Mouse (Mus musculus): ENCODE results near the gene Gm20388. TPM values are rescaled to one million over a fixed set of nuclear protein-coding genes. Genes with fewer than 3 reads are reported as not detected.

Gene Gm20388
- total and polyA plus RNA-seq, 2 experiments from 2014 or later = 51.3 TPM; not detected in 1

- Histone ChIP-seq H3K4me2 (ENCODE audit: low read depth) (no peak overlapping the region), H3K27me3 (ENCODE audit: insufficient read depth, low read length) (no peaks in the 10 kb centered on the region), H3K9me3 (ENCODE audit: low read length) (no peaks in the 10 kb centered on the region), H3K9ac (no peak overlapping the region), H3K27ac (ENCODE audit: low read depth, low read length) (no peak overlapping the region), H3K4me1 (ENCODE audit: insufficient read depth) (peaks cover 15% of the 10 kb centered on the region; the same call in 1 of the 2 replicates), H3K4me3 (ENCODE audit: low read depth, low read length) (no peak overlapping the region), H3K36me3 (ENCODE audit: insufficient read depth) (no peaks in the 10 kb centered on the region)
- no peak for DNase-seq
- TF ChIP-seq CTCF (IDR thresholded peaks at IDR 0.05; ENCODE audit: low read depth) = no peak
- no peak for ATAC-seq
- WGBS = 49% methylated on average over 5 of the region's 5 CpGs
Measured at GRCm38 (mm10) chr8:124180681-124181445, 4270.2 kb downstream of the Gm20388 start.

DNA sequence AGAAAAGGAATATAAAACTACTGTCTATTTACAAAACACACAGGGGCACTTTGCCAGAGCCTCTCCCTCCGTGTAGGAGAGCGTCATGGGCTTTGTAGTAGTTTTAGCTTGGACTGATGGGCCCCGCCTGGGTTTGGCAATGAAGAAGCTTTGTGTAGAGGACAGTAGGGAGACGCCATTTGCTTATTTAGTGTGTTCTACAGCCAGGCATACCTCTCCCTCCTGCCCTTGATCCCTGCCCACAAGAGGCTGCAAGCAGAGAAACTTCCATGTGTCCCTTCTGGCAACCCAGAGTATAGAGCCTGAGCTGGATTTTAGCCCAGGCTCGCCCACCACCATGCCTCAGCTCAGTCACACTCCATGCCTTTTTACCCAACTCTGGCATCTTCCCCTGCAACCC, 4271.1 kb downstream of the Gm20388 start:
- no peak for TF ChIP-seq CTCF (IDR thresholded peaks at IDR 0.05; ENCODE audit: low read depth)
- no peaks in the 10 kb centered on the region for H3K27me3 ChIP-seq (ENCODE audit: insufficient read depth, low read length)
- no peak overlapping the region for H3K9ac ChIP-seq
- no peaks in the 10 kb centered on the region for H3K9me3 ChIP-seq (ENCODE audit: low read length)
- H3K27ac ChIP-seq (ENCODE audit: low read depth, low read length) = no peak overlapping the region
- H3K4me2 ChIP-seq (ENCODE audit: low read depth) = no peak overlapping the region
- peaks cover 6% of the 10 kb centered on the region; the same call in 1 of the 2 replicates for H3K4me1 ChIP-seq (ENCODE audit: insufficient read depth)
- DNase-seq (no peak), ATAC-seq (no peak)
- 72% methylated on average over 5 of the region's 5 CpGs for WGBS
- no peak overlapping the region for H3K4me3 ChIP-seq (ENCODE audit: low read depth, low read length)
- H3K36me3 ChIP-seq (ENCODE audit: insufficient read depth) = no peaks in the 10 kb centered on the region

DNA sequence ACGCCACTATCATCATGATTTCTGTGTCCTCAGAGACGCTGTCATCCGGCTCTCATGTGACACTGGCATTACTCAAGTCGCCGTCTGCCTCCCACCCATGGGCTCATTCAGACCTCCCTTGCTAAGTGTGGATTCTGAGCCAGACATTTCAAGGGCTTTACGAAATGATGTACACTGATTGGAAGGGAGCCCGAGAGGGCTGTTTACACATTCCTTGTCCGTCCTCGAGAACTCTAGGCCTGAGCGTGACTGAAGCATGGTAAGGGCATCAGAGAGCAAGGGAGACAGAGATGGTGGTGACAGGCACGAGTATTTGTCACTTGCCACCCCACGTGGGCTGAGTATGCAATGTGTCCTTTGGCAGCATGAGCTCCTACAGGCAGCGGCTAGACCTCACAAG, 4271.6 kb downstream of the Gm20388 start:
- 39% methylated on average over 13 of the region's 13 CpGs for WGBS
- H3K4me1 ChIP-seq (ENCODE audit: insufficient read depth) = peaks cover 6% of the 10 kb centered on the region; the same call in 1 of the 2 replicates
- no peaks in the 10 kb centered on the region for H3K27me3 ChIP-seq (ENCODE audit: insufficient read depth, low read length)
- no peak overlapping the region; the same call in 1 of the 2 replicates for H3K27ac ChIP-seq (ENCODE audit: low read depth, low read length)
- no peak overlapping the region for H3K4me3 ChIP-seq (ENCODE audit: low read depth, low read length)
- H3K36me3 ChIP-seq (ENCODE audit: insufficient read depth) = no peaks in the 10 kb centered on the region
- no peaks in the 10 kb centered on the region for H3K9me3 ChIP-seq (ENCODE audit: low read length)
- no peak overlapping the region for H3K9ac ChIP-seq
- no peak for TF ChIP-seq CTCF (IDR thresholded peaks at IDR 0.05; ENCODE audit: low read depth)
- ATAC-seq (peak; percentile 66), DNase-seq (peak; percentile 39)
- H3K4me2 ChIP-seq (ENCODE audit: low read depth) = no peak overlapping the region

DNA sequence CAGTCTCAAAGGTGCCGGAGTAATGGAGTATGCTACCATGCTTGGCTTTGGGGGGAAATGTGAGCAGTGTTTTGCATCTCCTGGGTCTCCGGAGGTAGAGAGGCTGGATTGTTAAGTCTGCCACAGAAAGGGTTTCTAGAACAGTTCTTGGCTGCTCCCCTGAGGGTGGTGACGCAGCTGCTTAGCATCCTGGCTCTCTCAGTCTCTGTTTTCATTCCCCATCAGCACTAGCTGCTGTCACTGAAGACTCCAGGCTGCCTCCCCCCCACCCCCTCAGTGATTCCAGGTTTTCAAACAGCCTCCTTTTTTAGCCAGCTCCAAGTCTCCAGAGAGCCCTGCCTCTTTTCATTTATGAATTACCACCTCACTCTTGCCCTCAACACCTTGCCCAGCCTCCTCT, 4273.4 kb downstream of the Gm20388 start:
- Histone ChIP-seq H3K27me3 (ENCODE audit: insufficient read depth, low read length) (no peaks in the 10 kb centered on the region), H3K9me3 (ENCODE audit: low read length) (no peaks in the 10 kb centered on the region), H3K9ac (no peak overlapping the region), H3K4me3 (ENCODE audit: low read depth, low read length) (no peak overlapping the region), H3K27ac (ENCODE audit: low read depth, low read length) (no peak overlapping the region), H3K4me2 (ENCODE audit: low read depth) (no peak overlapping the region), H3K4me1 (ENCODE audit: insufficient read depth) (peaks cover 6% of the 10 kb centered on the region; the same call in 1 of the 2 replicates), H3K36me3 (ENCODE audit: insufficient read depth) (no peaks in the 10 kb centered on the region)
- ATAC-seq = peak; percentile 74
- peak; percentile 60 for DNase-seq
- WGBS = 39% methylated on average over 3 of the region's 3 CpGs
- TF ChIP-seq CTCF (IDR thresholded peaks at IDR 0.05; ENCODE audit: low read depth) = no peak

- Histone ChIP-seq H3K9me3 (ENCODE audit: low read length) (no peaks in the 10 kb centered on the region), H3K27ac (ENCODE audit: low read depth, low read length) (no peak overlapping the region), H3K4me2 (ENCODE audit: low read depth) (no peak overlapping the region), H3K36me3 (ENCODE audit: insufficient read depth) (no peaks in the 10 kb centered on the region), H3K4me1 (ENCODE audit: insufficient read depth) (peaks cover 6% of the 10 kb centered on the region; the same call in 1 of the 2 replicates), H3K9ac (no peak overlapping the region), H3K4me3 (ENCODE audit: low read depth, low read length) (no peak overlapping the region), H3K27me3 (ENCODE audit: insufficient read depth, low read length) (no peaks in the 10 kb centered on the region)
- peak; percentile 34; the same call in 1 of the 2 replicates for ATAC-seq
- WGBS = 41% methylated on average over 2 of the region's 2 CpGs
- TF ChIP-seq CTCF (IDR thresholded peaks at IDR 0.05; ENCODE audit: low read depth) = no peak
- DNase-seq = peak; percentile 29
Measured at GRCm38 (mm10) chr8:124184507-124184906, 4273.9 kb downstream of the Gm20388 start.

- Histone ChIP-seq H3K9ac (no peak overlapping the region), H3K4me3 (ENCODE audit: low read depth, low read length) (no peak overlapping the region), H3K27me3 (ENCODE audit: insufficient read depth, low read length) (no peaks in the 10 kb centered on the region), H3K4me1 (ENCODE audit: insufficient read depth) (peaks cover 6% of the 10 kb centered on the region; the same call in 1 of the 2 replicates), H3K4me2 (ENCODE audit: low read depth) (no peak overlapping the region), H3K27ac (ENCODE audit: low read depth, low read length) (no peak overlapping the region), H3K36me3 (ENCODE audit: insufficient read depth) (no peaks in the 10 kb centered on the region), H3K9me3 (ENCODE audit: low read length) (no peaks in the 10 kb centered on the region)
- no peak for DNase-seq
- 56% methylated on average over 6 of the region's 6 CpGs for WGBS
- ATAC-seq = no peak
- no peak for TF ChIP-seq CTCF (IDR thresholded peaks at IDR 0.05; ENCODE audit: low read depth)
Measured at GRCm38 (mm10) chr8:124185081-124185480, 4274.4 kb downstream of the Gm20388 start.

- Histone ChIP-seq H3K27me3 (ENCODE audit: insufficient read depth, low read length) (no peaks in the 10 kb centered on the region), H3K36me3 (ENCODE audit: insufficient read depth) (no peaks in the 10 kb centered on the region), H3K27ac (ENCODE audit: low read depth, low read length) (no peak overlapping the region), H3K4me3 (ENCODE audit: low read depth, low read length) (no peak overlapping the region), H3K9me3 (ENCODE audit: low read length) (no peaks in the 10 kb centered on the region), H3K4me1 (ENCODE audit: insufficient read depth) (no peaks in the 10 kb centered on the region), H3K4me2 (ENCODE audit: low read depth) (no peak overlapping the region), H3K9ac (no peak overlapping the region)
- WGBS = 77% methylated on average over 7 of the region's 7 CpGs
- ATAC-seq = no peak
- TF ChIP-seq CTCF (IDR thresholded peaks at IDR 0.05; ENCODE audit: low read depth) = no peak
- DNase-seq = no peak
Measured at GRCm38 (mm10) chr8:124190388-124190787, 4279.7 kb downstream of the Gm20388 start.

All from forebrain, postnatal 0 days (tissue).